Mouse (Mus musculus) regulatory T cell (primary cell): Measurements from ENCODE around the gene Xrcc2.
"Not testable (repeated sequence)": the region's sequence is repeated elsewhere in the genome, so short reads cannot be mapped to it uniquely, and the experiment has no call there.

Source experiments
- in situ Hi-C: fragments of 300-600 bp; cut with MboI, MseI; formaldehyde crosslinking; loops from one replicate; pipeline ENCODE4 v1.15.1; 2025; ENCODE audit warnings: high pct_unique_total_duplicates

The Xrcc2 gene

DNA sequence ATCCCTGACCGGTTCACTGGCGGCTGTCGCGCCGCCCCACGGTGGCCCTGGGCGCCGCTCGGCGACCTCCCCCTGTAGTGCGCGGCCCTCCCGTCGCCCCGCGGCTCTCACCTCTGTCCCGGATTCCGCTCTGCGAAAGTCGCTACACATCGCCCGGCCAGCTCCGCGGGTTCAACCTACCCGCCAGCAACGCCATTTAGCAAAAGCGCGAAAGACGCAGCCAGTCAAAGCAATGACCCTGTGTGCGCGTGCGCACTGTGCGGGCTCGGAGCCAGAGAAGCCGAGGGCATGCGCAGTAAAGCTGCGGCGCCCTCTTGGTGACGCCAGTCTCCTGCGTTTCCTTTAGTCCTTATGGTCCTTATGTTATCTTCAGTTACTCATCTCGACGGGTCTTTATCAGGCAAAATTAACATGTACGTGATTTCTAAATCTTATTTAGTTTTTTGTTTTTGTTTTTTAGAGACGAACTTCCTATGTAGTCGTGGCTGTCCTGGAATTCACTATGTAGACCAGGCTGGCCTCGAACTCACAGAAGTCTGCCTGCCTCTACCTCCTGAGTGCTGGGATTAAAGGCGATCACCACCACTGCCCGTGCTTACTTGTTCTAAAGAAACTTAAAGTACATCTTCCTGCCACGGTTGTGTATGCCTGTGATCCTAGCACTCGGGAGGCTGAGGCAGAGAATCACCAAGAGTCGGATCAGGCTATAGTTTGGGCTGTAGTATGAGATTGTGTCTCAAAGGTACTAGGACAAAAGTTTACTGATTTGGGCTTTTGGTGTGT lies at the start of gene Xrcc2:
Gene Xrcc2, minus strand, starts transcription at position 259 of the 783 bp plus-strand sequence.
- in situ Hi-C loops: no loop called here

DNA sequence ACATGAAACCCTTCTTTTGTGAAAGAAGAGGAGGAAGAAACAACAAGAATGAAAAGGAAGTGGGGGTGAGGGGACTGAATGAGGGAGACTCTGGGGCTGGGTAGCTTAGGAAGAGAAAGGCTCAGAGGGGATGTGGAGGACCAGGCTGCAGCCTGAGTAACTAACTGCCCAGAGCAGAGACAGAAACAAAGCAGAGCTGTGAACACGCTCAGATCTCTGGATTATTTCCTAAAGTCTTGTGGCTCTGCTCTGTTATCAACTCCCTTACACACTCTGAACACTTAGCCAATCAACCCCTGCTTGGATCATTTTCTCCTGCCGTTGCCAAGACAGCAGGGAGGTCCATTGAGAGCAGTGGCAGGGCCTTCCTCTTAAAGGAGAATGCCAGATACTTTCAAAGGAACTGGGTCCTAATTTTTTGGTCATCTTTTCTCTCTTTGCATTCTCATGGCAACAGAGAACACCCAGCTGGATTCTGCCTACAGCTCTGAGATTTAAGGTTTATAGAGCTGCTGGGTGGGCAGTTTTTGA lies 48.7 kb upstream of the Xrcc2 start:
- in situ Hi-C loops: no loop called here

- in situ Hi-C loops: no loop called here
These were observed 48.1 kb upstream of the Xrcc2 start for GRCm38 (mm10) chr5:25753556-25754235.

DNA sequence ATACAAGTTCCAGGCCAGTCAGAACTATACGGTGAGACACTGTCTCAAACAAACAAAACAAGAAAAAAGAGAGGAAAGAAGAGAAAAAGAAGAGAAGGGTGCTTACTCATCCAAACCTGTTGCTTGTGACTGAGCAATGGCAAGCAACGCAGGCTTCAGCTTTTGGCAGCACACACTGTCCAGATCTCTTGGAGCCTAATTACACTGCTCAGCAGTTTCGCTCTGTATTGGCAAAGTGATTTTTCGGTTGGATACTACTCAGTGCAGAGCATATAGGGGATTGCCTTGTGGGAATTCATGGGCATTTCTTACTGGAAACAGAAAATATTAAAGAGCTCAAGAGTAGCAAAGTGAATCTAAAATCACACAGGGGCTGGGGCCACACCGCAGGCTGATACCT lies 47.2 kb upstream of the Xrcc2 start:
- in situ Hi-C loops: no loop called here

DNA sequence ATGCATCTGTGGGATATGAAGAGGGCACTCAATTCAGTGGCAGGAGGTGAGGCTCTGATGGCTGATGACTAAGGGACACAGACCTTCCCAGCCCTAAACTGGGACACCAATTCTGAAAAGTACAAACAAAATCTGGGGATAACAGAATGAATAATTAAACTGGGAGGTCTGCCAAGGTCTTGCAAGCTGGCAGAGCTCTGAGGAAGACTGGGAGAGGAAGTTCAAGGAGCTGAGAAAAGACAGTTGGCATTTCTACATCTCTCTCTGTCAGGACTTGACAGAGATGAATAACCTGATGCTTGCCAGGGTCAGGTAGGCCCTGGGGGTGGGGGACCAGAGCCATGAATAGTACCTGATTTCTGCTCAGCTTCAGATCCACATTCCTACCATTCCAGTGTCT lies 45.9 kb upstream of the Xrcc2 start:
- in situ Hi-C loops: no loop called here

DNA sequence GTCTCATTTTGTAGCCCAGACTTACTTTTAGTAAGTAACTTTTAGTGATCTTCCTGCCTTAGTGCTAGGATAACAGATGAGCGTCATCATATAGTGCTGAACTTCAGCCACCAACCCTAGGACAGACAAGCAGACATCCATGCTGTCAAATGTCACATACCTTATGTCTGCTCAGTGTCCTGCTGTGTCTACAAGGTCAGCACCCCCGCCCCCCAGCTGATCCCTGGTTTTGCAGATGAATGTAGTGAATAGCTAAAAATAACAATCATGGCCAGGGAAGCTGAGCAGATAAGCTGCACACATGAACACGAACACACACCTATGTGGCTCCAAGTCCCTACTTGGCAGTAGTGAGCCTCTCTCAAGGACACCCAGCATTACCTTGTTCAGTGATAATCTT lies 43.0 kb upstream of the Xrcc2 start:
- in situ Hi-C loops: loop anchor here (10.0 kb wide), 1 partner anchor 724 kb away; no protein-coding TSS in a partner anchor

- in situ Hi-C loops: loop anchor here (10.0 kb wide), 1 partner anchor 723 kb away; no protein-coding TSS in a partner anchor
These were observed 42.3 kb upstream of the Xrcc2 start for GRCm38 (mm10) chr5:25747904-25748303.

- in situ Hi-C loops: not testable (repeated sequence)
These were observed 33.3 kb upstream of the Xrcc2 start for GRCm38 (mm10) chr5:25738902-25739301.

DNA sequence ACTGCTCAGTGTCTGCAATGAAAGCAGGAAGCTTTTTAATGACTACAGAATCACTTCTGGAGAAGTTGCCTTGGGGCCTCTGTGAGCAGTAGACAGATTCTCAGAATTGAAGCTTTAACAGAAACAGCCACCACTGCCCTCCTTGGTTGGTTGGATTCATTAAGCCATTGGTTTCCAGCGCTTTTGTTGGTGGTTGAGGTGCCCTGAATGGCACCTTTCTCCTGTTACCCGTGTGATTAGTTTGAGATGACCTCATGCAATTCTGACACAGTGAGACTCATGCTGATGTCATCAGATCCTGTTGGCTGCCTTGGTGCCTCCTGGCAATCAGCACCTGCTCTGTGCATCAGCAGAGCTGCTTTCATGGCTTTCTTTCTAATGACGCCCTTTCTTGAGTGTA lies 32.8 kb upstream of the Xrcc2 start:
- in situ Hi-C loops: no loop called here

DNA sequence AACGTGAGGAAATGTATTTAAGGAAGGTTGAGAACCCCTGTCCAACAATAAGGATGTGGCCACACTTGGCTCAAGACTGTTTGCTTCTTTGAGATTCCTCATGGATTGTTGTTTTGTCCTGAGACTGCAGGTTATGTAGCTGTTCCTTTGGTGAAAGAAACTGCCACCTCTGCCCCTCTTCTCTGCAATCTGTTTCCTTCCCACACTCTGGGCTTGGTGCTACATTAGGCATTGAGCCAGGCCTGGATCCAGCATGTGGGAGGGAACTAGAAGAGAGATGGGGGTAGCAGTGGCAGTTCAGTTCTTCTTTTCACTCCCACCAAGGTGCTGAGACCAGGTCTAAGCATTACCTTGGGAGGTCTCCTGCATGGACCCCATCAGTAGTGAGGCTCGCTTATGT lies 30.2 kb upstream of the Xrcc2 start:
- in situ Hi-C loops: no loop called here

GRCm38 (mm10) chr5:25734318-25734717 lies 28.7 kb upstream of the Xrcc2 start:
- in situ Hi-C loops: no loop called here

- in situ Hi-C loops: no loop called here
These were observed 18.6 kb upstream of the Xrcc2 start for GRCm38 (mm10) chr5:25724134-25724675.

DNA sequence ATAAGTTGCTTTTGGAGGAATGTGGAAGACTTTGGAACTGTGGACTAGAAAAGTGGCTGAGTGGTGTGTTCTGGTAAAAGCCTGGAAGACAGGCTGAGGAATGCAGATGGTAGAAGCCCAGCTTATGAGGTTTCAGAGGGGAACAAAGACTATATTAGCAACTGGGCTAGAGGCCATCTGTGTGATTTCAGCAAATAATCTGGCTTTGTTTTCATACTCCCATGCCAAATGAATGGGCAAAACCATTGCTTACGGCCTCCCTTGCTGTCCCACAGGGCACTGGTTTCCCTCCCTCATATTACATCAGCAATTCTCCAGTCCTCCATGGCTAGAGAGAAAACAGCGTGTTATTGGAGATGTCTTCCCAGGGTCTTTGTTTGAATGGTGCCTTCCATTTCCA lies 17.4 kb upstream of the Xrcc2 start:
- in situ Hi-C loops: no loop called here

- in situ Hi-C loops: no loop called here
These were observed 13.8 kb upstream of the Xrcc2 start for GRCm38 (mm10) chr5:25719390-25719789.

- in situ Hi-C loops: not testable (repeated sequence)
These were observed 7.5 kb upstream of the Xrcc2 start for GRCm38 (mm10) chr5:25713001-25713706.

- in situ Hi-C loops: no loop called here
These were observed 691 bp downstream of the Xrcc2 start for GRCm38 (mm10) chr5:25704702-25705566.

GRCm38 (mm10) chr5:25697941-25698340 lies 7.7 kb downstream of the Xrcc2 start:
- in situ Hi-C loops: no loop called here

DNA sequence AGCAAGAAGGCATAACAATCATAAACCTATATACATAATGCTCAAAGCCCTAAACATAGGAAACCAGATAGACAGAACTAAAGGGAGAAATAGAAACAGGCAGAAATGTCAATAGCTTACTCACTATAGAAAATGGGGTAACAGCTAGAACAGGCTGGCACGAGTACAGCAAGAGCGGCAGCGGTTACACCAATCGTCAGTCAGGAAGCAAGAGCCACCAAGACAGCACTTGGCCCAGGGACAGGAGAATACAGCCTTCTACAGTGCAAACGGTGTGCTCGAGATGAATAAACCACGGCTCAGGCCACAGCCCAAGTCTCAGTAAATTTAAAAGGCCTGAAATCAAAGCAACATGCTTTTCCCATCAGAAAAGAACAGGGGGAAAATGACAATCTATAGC lies 9.4 kb downstream of the Xrcc2 start:
- in situ Hi-C loops: no loop called here

- in situ Hi-C loops: no loop called here
These were observed 9.8 kb downstream of the Xrcc2 start for GRCm38 (mm10) chr5:25695786-25696185.

DNA sequence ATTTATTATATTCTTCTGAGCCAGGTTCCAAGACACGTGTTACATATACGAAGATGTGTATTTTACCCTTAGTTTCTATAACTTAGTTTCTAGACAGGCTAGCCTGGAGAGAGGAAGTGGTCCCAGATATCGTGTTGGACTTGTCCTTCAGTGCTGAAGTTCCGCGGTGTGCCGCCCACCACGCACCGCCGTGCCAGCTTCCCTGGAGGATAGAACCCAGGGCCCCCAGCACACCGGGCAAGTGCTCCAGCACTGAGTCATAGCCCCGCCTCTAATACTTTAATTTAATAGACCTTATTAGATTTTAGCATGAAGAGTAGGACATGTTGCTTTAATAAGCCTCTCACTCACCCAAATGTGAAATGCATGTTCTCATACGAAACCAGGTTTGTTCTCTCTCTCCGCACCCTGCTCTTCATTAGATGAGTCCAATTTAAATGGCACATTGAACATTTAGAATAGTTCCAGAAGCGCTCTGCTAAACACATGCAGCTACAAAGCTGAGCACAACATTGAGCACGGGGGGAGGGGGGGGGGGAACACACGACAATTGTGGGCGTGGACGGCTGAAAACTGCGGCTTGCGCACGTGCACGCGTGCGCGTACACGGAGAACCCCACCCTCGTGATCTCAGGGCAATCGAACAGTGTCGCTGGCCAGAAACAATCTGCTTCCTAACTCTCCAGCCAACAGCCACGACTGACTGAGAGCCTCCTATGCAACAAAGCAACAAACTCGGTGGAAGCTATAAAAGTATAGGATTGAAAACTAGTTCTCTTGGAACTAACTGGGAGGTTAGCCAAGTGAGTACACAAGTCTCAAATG lies 33.7 kb downstream of the Xrcc2 start:
- in situ Hi-C loops: loop anchor here (25.0 kb wide), 1 partner anchor 1215 kb away; no protein-coding TSS in a partner anchor
